Mouse (Mus musculus) mammary gland, adult 2 months (tissue): ENCODE data around the gene Mapre3. TPM values are rescaled to one million over a fixed set of nuclear protein-coding genes. Genes with fewer than 3 reads are reported as not detected.

Experiments used
- polyA plus RNA-seq: library from polyadenylated mRNA; depleted of rRNA; stranded (reverse); fragments of >200 nt; gene quantifications from 2 replicates; pipeline ENCODE4 v1.2.3, GENCODE M21; 2012; ENCODE audit warnings: low replicate concordance; rRNA removed

Mapre3 gene
- 42.4 and 51.9 TPM in 2 replicates for polyA plus RNA-seq

GRCm38 (mm10) chr5:30814424-30815119, at the start of gene Mapre3:
Gene Mapre3, plus strand, starts transcription at chr5:30814641.

GRCm38 (mm10) chr5:30867712-30868111, 53.3 kb downstream of the Mapre3 start, which contains the start of gene Tmem214:
Gene Tmem214, plus strand, starts transcription at chr5:30868012.

GRCm38 (mm10) chr5:30888337-30889087, 74.1 kb downstream of the Mapre3 start, which contains the start of gene Agbl5:
Gene Agbl5, plus strand, starts transcription at chr5:30888694.

GRCm38 (mm10) chr5:30907413-30908059, 93.1 kb downstream of the Mapre3 start, which contains the start of gene Ost4:
Gene Ost4, minus strand, starts transcription at chr5:30907788.

GRCm38 (mm10) chr5:30913060-30913841, 98.8 kb downstream of the Mapre3 start, which contains the start of gene Emilin1:
Gene Emilin1, plus strand, starts transcription at chr5:30913402.

Other genes starting within 250 kb of the Mapre3 start
- gene Kcnk3, start 226.5 kb upstream of the Mapre3 start, polyA plus RNA-seq: 153 TPM in 2 replicates
- gene Slc35f6, start 166.7 kb upstream of the Mapre3 start, polyA plus RNA-seq: 103 and 106 TPM in 2 replicates
- gene Cenpa, start 147.9 kb upstream of the Mapre3 start, polyA plus RNA-seq: 17.1 and 27.2 TPM in 2 replicates
- gene Dpysl5, start 103.1 kb upstream of the Mapre3 start, polyA plus RNA-seq: 1.1 and 1.2 TPM in 2 replicates
- gene Tmem214, start 53.4 kb downstream of the Mapre3 start, polyA plus RNA-seq: 94.4 and 99.5 TPM in 2 replicates
- gene Agbl5, start 74.1 kb downstream of the Mapre3 start, polyA plus RNA-seq: 9.7 and 14.6 TPM in 2 replicates
- gene Ost4, start 93.1 kb downstream of the Mapre3 start, polyA plus RNA-seq: 171 and 178 TPM in 2 replicates
- gene Emilin1, start 98.8 kb downstream of the Mapre3 start, polyA plus RNA-seq: 27.5 and 46.9 TPM in 2 replicates
- gene Khk, start 106.8 kb downstream of the Mapre3 start, polyA plus RNA-seq: 35.7 and 36.4 TPM in 2 replicates
- gene Cgref1, start 130.9 kb downstream of the Mapre3 start, polyA plus RNA-seq: 1.5 and 2.5 TPM in 2 replicates
- 250 and 344 TPM in 2 replicates for gene Preb, start 145.7 kb downstream of the Mapre3 start, polyA plus RNA-seq
- gene Tcf23, start 154.0 kb downstream of the Mapre3 start, polyA plus RNA-seq: 0.10 and 0.11 TPM in 2 replicates
- gene Atraid, start 233.7 kb downstream of the Mapre3 start, polyA plus RNA-seq: 125 and 213 TPM in 2 replicates
- 94.2 and 109 TPM in 2 replicates for gene Slc5a6, start 234.3 kb downstream of the Mapre3 start, polyA plus RNA-seq
- gene Cad, start 240.1 kb downstream of the Mapre3 start, polyA plus RNA-seq: 38.9 and 72.1 TPM in 2 replicates